Mouse (Mus musculus) layer of hippocampus, adult 2 months (tissue): ENCODE data around the gene Mmaa. TPM values are rescaled to one million over a fixed set of nuclear protein-coding genes. Genes with fewer than 3 reads are reported as not detected.

Experiments
- DNase-seq, 2 experiments: peaks; one replicate each; pipeline ENCODE4 v3.0.0; 2022; ENCODE audit warnings: low spot score in 2 of 2
- H3K27ac ChIP-seq: fragments of 200-600 bp; 2 replicates; pipeline ENCODE4 v1.8.1; 2022
- H3K4me3 ChIP-seq: fragments of 200-600 bp; 2 replicates; pipeline ENCODE4 v1.8.1; 2022; ENCODE audit warnings: mild to moderate bottlenecking
- CTCF ChIP-seq: fragments of 200-600 bp; conservative IDR thresholded peaks from 2 replicates; pipeline ENCODE4 v1.8.1; 2022; ENCODE audit warnings: antibody characterized with exemption, mild to moderate bottlenecking, moderate library complexity
- total RNA-seq, 2 experiments: library from RNA; stranded (reverse); gene quantifications; 2 replicates each; pipeline ENCODE4 v1.2.3; 2021

Gene Mmaa
- total RNA-seq, 2 experiments from 2014 or later: 26.0 to 28.5 TPM

DNA sequence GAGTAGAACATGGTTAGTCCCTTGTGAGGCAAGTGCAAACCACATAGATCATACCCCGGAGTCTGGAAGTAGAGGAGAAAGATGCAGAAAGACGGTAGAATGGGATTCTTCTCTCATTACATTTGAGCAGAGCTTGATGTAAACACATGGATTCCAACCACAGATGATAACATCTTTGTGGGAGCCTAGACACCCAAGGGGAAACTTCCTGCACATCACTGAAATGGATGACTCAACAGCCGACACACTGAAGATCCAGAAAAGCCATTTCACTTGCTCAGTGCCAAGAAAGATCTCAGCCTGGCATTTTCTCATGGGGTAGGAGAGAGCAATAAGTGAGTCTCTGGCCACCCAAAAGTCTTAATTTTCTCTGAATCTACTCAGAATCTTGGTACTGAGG is 66.8 kb downstream of the Mmaa start:
- no peak for DNase-seq
- Histone ChIP-seq H3K4me3 (no peak overlapping the region), H3K27ac (no peak overlapping the region)
- no peak for TF ChIP-seq CTCF

DNA sequence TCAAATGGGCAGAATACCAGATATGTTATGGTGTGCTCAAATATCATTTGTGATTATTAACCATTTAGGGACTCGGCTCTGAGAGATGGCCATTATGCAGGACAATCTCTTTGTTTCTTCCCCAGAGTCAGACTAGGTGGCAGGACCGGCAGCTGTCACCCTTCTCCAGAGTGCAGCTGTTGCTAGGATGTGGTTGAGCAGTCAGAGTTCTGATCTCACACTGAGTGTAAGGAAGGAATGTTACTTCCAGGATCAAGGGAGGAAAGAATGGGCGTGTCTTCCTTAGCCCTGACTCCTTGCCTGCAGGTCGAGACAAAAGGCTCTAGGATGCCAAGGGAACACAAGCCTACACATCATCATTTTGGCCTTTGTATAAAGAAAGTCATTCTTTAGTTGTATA is 67.5 kb downstream of the Mmaa start:
- no peak for DNase-seq
- Histone ChIP-seq H3K4me3 (no peak overlapping the region), H3K27ac (no peak overlapping the region)
- TF ChIP-seq CTCF: no peak

DNA sequence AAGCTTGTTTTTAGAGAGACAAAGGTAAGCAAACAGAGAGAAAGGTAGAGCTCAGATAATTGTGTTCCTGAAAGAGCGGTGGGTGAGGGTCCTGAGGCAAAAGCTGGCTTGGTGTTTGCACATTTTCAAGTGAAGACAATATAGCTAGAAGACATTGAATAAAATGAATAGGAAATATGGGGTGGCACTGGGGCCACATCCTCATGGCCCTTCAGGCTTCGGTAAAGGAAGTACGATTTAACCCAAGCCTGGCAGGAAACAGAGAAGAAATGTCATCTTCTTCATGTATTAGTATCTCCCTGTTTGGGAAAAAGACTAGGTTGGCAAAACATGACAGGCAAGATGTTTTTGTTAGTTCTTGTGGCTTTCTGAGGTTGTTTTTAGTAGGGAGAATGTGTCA is 68.7 kb downstream of the Mmaa start:
- no peak overlapping the region for H3K4me3 ChIP-seq
- no peak for DNase-seq
- no peak overlapping the region for H3K27ac ChIP-seq
- no peak for TF ChIP-seq CTCF

DNA sequence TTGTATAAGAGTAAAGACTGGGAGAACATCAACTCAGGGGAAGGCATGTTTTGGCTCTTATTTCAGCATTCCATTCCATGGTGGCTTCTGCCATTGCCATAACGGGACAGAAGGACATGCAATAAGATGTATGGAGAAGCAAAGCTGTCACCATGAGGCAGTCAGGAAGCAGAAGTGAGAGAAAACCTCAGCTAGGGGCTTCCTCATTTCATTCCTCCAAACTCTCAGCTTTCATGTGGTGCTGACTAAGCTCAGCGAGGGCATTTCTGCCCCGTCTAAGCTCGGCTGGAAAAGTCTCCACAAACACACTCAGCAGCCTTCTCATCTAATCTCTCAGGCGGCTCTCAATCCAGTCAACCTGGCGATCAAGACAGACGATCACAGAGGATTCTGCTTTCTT is 69.2 kb downstream of the Mmaa start:
- no peak for DNase-seq
- H3K27ac ChIP-seq: no peak overlapping the region
- TF ChIP-seq CTCF: no peak
- H3K4me3 ChIP-seq: no peak overlapping the region

DNA sequence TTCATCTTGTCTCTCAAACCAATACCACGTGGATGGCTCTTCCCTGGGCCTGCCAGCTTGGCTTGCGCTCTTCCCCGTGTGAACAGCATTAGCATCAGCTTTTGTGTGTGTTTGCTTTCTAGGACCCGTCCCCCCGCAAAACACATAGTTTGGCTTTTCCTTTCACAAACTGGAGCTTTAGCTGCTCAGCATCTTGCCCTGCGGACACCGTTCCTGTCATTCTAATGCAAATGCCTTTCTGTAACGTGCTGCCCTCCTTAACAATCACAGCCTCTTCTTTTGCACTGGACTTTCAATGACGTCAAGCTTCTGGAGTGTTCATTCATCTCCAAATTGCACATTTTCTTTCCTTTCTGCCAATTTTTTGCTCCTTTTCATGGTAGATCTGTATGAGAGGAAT is 70.4 kb downstream of the Mmaa start:
- H3K27ac ChIP-seq: no peak overlapping the region
- no peak for DNase-seq
- no peak for TF ChIP-seq CTCF
- H3K4me3 ChIP-seq: no peak overlapping the region

DNA sequence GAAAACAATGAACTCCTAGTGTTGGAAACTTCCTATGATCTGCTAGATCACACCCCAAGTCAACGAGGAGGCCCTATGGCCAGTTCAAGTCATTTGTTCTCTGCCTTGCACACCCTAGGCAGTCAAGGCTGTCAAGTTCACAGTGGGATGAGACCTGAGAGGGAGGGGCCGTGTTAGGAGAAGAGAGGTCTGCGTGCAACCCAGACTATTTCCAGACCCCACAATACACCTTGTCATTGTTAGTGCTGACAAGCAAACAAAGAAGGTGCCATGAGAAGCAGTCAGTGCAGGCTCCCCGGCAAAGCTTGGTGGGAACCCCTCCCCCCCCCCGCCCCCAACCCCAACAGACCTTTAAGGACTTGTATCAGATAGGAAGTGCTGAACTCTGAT is 72.0 kb downstream of the Mmaa start:
- DNase-seq: no peak

DNA sequence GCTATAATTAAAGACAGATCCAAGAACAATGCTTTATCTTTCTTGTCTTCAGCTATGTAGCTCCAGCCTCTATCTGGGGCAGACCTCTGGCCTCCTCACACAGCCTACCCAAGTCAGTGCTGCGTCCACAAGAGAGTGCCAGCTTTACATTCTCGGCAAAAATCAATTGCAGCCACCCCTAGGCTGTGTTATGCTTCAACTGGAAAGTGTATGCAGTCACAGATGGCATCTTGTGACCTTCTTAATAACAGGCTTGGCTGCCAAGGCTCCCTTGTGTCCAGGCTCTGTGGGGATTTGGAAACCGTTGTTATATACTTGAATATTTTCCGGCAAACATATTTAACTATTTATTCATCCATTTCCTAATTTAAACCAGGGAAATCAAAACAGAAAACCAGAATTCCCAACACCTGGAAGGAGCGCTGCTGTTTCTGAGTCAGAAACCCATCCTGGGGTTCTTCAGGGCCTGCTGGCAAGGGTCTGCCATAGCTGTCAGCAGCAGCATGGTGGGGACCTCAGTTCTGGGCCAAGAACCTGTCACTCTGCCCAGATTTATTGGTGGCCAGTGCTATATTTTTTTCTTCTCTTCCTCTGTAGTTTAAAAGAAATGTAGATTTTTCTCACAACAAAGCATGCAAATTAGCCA is 72.5 kb downstream of the Mmaa start:
- TF ChIP-seq CTCF: no peak
- no peak for DNase-seq
- H3K4me3 ChIP-seq: no peak overlapping the region
- H3K27ac ChIP-seq: no peak overlapping the region

More for the DNA sequence above, 72.0 kb downstream of the Mmaa start:
- no peak for TF ChIP-seq CTCF
- H3K4me3 ChIP-seq: no peak overlapping the region
- H3K27ac ChIP-seq: no peak overlapping the region

Other genes with a start within 250 kb of the Mmaa start
- gene 1700011L22Rik, start 46.4 kb downstream of the Mmaa start, total RNA-seq: not detected
- gene Smad1, start 104.6 kb upstream of the Mmaa start, total RNA-seq: 10 to 100 TPM; 23.9 to 24.5 TPM